Mouse (Mus musculus): ENCODE results near the gene Madcam1.
A peak's percentile ranks its signal among the peaks of the same experiment; 100 is the strongest.

Gene Madcam1

DNA sequence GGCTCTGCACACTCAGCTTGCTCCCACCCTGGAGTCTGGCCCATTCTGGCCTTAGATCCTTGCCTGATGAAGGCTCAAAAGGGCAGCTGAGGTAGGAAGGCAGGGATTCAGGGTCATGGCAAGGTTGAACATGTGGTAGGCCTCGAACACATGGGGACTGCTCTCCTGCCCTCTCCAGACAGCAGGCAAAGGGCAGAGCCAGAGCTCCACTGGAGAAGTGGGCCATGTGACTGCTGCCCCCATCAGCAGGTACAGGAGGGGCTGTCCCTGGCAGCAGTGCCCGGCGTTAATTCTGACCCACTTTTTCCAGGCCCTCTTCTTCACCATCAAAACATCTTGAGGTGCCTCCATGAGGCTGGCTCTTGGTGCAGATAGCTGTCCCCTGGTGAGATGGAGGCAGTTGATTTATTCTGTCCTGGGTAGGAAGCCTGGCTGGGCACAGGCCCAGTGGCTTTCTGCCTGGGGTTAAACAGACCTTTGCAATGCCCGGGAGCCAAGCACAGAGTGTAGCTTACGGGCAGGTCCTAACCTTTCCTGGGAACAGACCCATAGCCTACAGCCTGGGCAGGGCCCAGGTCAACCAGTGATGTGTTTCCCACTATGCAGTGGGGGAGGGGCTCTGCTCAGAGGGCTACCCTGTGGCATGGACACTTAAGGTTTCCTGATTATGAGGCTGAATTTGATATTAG lies 42.2 kb downstream of the Madcam1 start:
- no peak for DNase-seq (ENCODE audit: low read depth, low spot score)
- H3K36me3 ChIP-seq (ENCODE audit: control insufficient read depth, insufficient read depth, low read length, poor library complexity, severe bottlenecking): peaks cover 6% of the 10 kb centered on the region
- H3K27me3 ChIP-seq (ENCODE audit: control insufficient read depth, insufficient read depth, low read length, poor library complexity, severe bottlenecking): no peaks in the 10 kb centered on the region

- Histone ChIP-seq H3K27me3 (ENCODE audit: control insufficient read depth, insufficient read depth, low read length, poor library complexity, severe bottlenecking) (no peaks in the 10 kb centered on the region), H3K36me3 (ENCODE audit: control insufficient read depth, insufficient read depth, low read length, poor library complexity, severe bottlenecking) (peaks cover 7% of the 10 kb centered on the region)
- no peak for DNase-seq (ENCODE audit: low read depth, low spot score)
Measured at GRCm38 (mm10) chr10:79707162-79707561, 42.8 kb downstream of the Madcam1 start.

DNA sequence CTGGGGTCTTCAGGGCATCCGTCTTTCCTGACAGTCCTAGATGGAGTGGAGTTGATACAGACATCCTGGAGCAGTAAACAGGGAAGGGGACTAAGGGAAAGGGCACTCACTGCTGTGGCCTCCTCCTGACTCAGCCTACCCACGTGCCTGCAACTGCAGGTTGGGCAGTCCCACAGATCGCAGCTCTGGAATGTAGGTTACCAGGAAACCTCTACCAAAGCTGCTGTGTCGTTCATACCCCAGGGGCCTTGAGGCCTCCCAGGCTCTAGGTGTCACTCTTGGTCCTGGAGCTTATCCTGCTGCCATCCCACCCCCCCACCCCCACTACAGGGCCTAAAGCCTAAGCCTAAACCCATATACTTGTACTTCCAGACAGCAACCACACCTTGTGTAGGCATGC lies 43.4 kb downstream of the Madcam1 start:
- H3K36me3 ChIP-seq (ENCODE audit: control insufficient read depth, insufficient read depth, low read length, poor library complexity, severe bottlenecking): peaks cover 7% of the 10 kb centered on the region

GRCm38 (mm10) chr10:79708668-79709067 lies 44.3 kb downstream of the Madcam1 start:
- DNase-seq (ENCODE audit: low read depth, low spot score): no peak
- peaks cover 7% of the 10 kb centered on the region for H3K36me3 ChIP-seq (ENCODE audit: control insufficient read depth, insufficient read depth, low read length, poor library complexity, severe bottlenecking)

More for the DNA sequence above, 43.4 kb downstream of the Madcam1 start:
- H3K27me3 ChIP-seq (ENCODE audit: control insufficient read depth, insufficient read depth, low read length, poor library complexity, severe bottlenecking): no peaks in the 10 kb centered on the region
- no peak for DNase-seq (ENCODE audit: low read depth, low spot score)

DNA sequence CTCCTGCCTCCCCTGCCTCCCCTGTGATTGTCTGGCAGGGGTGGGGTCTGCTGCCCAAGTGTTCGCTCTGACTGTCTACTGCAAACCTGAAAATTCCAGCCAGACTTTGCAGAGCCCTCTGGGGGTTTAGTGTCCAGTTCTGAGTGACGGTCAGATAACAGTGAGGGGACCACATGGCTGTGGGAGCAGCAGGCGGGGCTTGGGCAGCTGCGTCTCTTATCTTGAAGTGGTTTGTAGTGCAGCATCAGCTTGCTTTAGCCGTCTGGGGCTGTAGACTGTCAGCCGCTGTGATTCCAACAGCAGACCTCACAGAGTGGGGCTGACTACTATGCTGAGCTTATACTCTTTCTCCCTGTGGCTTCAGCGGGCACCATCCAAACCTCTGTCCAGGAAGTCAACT lies 44.9 kb downstream of the Madcam1 start:
- peaks cover 7% of the 10 kb centered on the region for H3K36me3 ChIP-seq (ENCODE audit: control insufficient read depth, insufficient read depth, low read length, poor library complexity, severe bottlenecking)
- no peak for DNase-seq (ENCODE audit: low read depth, low spot score)
- H3K27me3 ChIP-seq (ENCODE audit: control insufficient read depth, insufficient read depth, low read length, poor library complexity, severe bottlenecking): no peaks in the 10 kb centered on the region

More at GRCm38 (mm10) chr10:79708668-79709067, 44.3 kb downstream of the Madcam1 start:
- no peaks in the 10 kb centered on the region for H3K27me3 ChIP-seq (ENCODE audit: control insufficient read depth, insufficient read depth, low read length, poor library complexity, severe bottlenecking)

DNA sequence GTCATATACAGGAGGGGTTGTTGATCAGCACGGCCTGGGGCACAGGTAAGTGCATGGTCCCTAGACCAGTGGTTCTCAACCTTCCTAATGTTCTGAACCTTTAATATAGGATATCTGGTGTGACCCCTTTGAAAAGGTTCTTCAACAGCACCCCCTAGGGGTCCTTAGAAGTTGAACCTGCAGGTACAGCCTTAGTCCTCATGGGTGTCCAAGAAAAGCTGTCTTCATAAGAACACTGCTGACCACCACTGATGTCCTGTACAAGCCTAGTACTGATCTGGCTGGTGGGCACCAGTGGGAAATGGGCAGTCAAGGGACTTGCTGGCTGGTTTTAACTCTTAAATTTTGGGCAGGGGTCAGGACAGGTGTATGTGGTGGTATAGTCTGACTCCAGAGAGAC lies 47.7 kb downstream of the Madcam1 start:
- H3K36me3 ChIP-seq (ENCODE audit: control insufficient read depth, insufficient read depth, low read length, poor library complexity, severe bottlenecking): peaks cover 7% of the 10 kb centered on the region
- H3K27me3 ChIP-seq (ENCODE audit: control insufficient read depth, insufficient read depth, low read length, poor library complexity, severe bottlenecking): no peaks in the 10 kb centered on the region
- DNase-seq (ENCODE audit: low read depth, low spot score): peak; percentile 60

- no peaks in the 10 kb centered on the region for H3K27me3 ChIP-seq (ENCODE audit: control insufficient read depth, insufficient read depth, low read length, poor library complexity, severe bottlenecking)
- DNase-seq (ENCODE audit: low read depth, low spot score): peak; percentile 79
- H3K36me3 ChIP-seq (ENCODE audit: control insufficient read depth, insufficient read depth, low read length, poor library complexity, severe bottlenecking): peaks cover 7% of the 10 kb centered on the region
Measured at GRCm38 (mm10) chr10:79712499-79713126, 48.3 kb downstream of the Madcam1 start.

GRCm38 (mm10) chr10:79713163-79713562 lies 48.8 kb downstream of the Madcam1 start:
- DNase-seq (ENCODE audit: low read depth, low spot score): no peak
- Histone ChIP-seq H3K36me3 (ENCODE audit: control insufficient read depth, insufficient read depth, low read length, poor library complexity, severe bottlenecking) (peaks cover 7% of the 10 kb centered on the region), H3K27me3 (ENCODE audit: control insufficient read depth, insufficient read depth, low read length, poor library complexity, severe bottlenecking) (no peaks in the 10 kb centered on the region)

DNA sequence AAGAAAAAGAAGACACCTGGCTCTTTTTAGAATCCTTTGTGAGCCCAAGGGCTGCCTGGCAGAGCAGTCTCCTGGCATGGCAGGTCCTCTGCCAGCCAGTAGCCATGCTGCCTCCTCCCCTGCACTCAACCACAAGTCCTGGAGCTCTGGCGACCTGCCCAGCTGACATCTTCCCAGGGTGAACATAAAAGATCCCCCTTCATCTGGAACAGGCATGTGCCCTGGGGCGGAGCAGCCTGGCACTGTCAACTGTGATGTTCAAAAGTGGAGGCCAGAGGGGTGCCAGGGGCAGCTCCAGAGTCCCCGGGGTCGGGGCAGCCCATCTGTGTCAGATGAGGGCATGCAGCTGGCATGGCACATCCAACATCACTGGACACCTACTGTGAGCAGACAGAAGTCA lies 50.6 kb downstream of the Madcam1 start:
- no peak for DNase-seq (ENCODE audit: low read depth, low spot score)
- Histone ChIP-seq H3K27me3 (ENCODE audit: control insufficient read depth, insufficient read depth, low read length, poor library complexity, severe bottlenecking) (no peaks in the 10 kb centered on the region), H3K36me3 (ENCODE audit: control insufficient read depth, insufficient read depth, low read length, poor library complexity, severe bottlenecking) (peaks cover 5% of the 10 kb centered on the region)

DNA sequence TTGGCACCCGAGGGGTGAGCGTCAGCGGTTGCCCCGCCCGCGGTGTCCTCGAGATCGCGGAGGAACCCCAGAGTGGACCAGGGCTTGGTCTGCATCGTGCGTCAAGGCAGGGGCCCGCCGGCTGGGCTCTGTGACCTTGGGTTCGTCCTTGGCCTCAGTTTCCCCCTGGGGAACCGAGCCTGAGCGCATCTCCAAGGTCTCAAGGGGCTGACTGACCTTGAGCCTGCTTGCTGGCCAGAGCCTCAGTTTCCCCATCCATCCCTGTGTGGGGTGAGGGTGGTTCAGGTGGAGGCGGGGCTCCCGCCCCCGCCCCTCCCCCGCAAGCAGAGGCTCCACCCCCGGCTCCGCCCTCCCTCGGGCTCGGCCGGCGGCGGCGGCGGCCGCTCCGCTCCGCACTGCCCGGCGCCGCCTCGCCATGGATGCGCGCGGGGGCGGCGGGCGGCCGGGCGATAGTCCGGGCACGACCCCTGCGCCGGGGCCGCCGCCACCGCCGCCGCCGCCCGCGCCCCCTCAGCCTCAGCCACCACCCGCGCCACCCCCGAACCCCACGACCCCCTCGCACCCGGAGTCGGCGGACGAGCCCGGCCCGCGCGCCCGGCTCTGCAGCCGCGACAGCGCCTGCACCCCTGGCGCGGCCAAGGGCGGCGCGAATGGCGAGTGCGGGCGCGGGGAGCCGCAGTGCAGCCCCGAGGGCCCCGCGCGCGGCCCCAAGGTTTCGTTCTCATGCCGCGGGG lies 52.1 kb downstream of the Madcam1 start, which contains the start of gene Hcn2:
TSS of gene Hcn2 (plus strand) at position 381 of the 734 bp plus-strand sequence.
- peaks cover 2% of the 10 kb centered on the region; the same call in 1 of the 2 replicates for H3K36me3 ChIP-seq (ENCODE audit: control insufficient read depth, insufficient read depth, low read length, poor library complexity, severe bottlenecking)
- no peak for DNase-seq (ENCODE audit: low read depth, low spot score)

GRCm38 (mm10) chr10:79716988-79717355 lies 52.6 kb downstream of the Madcam1 start:
- Histone ChIP-seq H3K27me3 (ENCODE audit: control insufficient read depth, insufficient read depth, low read length, poor library complexity, severe bottlenecking) (no peaks in the 10 kb centered on the region), H3K36me3 (ENCODE audit: control insufficient read depth, insufficient read depth, low read length, poor library complexity, severe bottlenecking) (no peaks in the 10 kb centered on the region; the same call in 1 of the 2 replicates)
- DNase-seq (ENCODE audit: low read depth, low spot score): peak; percentile 19

More for the DNA sequence above, 52.1 kb downstream of the Madcam1 start, which contains the start of gene Hcn2:
- no peaks in the 10 kb centered on the region for H3K27me3 ChIP-seq (ENCODE audit: control insufficient read depth, insufficient read depth, low read length, poor library complexity, severe bottlenecking)

GRCm38 (mm10) chr10:79717640-79718357 lies 53.4 kb downstream of the Madcam1 start:
- Histone ChIP-seq H3K36me3 (ENCODE audit: control insufficient read depth, insufficient read depth, low read length, poor library complexity, severe bottlenecking) (no peaks in the 10 kb centered on the region), H3K27me3 (ENCODE audit: control insufficient read depth, insufficient read depth, low read length, poor library complexity, severe bottlenecking) (no peaks in the 10 kb centered on the region)
- DNase-seq (ENCODE audit: low read depth, low spot score): peak; percentile 68
